Mouse (Mus musculus): ENCODE measurements at regions not wholly inside any gene's neighbourhood (a gene's known extent, or its start where the extent isn't known, plus 50 kb on each side); places are given as distances from the start of the nearest gene placed in this dataset.

DNA sequence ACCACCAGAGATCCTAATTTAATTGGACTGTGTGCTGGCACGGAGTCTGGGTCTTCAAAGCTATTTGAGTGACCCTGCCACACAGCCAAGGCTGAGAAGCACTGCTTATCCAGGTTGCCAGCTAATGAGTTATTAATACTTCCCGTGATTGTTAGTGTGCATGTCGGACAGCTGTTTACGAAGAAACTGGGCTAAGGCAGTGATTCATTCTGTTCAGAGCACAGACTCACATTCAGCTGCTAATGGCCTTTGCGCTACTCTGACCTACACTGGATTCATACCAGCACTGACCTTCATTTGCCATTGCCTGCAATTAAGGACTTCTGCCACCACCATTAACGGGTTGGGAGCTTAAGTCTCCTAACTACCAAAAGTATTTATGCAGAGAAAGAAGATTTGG, 156.7 kb upstream of the Dppa4 start:
- peak; percentile 6 for DNase-seq

DNA sequence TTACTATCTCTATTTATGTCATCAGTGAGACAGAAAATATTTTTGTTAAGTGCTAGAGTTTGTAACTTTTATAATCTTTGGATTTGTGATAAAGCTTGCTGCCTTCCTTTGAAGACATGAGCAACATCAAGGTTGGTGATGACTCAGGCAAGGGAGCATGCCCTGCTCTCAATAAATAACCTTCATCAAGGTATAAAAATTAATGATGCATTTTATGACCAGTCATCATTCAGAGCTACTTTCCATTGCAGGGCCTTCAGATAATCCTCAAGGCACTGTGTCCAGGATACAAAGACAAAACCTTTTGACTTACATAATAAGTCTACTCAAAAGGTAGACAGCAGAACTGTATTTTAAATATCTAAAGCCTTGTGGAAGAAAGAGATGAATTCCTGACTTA, 156.2 kb upstream of the Dppa4 start:
- DNase-seq = no peak

DNA sequence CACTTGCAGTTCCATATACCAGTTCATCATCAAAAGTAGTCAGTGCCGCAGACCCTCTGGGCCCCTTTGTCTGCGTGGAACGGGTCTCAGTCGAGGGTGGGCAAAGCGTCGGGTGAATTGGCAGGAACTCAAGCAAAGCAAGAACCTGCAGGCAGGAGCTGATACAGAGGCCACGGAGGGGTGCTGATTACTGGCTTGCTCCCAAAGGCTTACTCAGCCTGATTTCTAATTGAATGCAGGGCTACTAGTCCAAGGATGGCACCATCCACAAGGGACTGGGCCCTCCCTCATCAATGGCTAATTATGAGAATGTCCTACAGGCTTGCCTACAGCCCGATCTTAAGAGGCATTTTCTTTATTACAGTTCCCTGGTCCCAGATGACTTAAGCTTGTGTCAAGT, 128.2 kb upstream of the Dppa4 start:
- no peak for DNase-seq

DNA sequence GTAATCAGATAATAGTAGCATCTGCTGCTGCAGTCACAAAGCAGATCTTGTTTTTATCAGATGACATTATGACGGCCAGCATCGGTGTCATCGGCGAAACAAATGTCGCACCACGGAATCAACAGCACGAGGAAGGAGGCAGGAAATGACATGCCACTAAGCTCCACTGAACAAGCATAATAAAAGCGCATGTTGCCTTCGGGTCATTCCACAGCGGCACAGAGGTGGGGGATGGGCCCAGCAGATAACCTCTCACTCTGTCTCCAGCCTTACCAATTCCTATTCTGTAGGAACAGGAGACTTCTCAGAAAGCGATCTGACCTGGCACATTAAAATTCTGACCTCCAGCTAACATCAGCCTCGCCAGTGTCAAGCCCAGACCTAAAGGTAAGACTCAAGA, 93.1 kb upstream of the Dppa4 start:
- no peak for DNase-seq

GRCm38 (mm10) chr16:48192197-48192596, 91.3 kb upstream of the Dppa4 start:
- no peak for DNase-seq

GRCm38 (mm10) chr16:48214976-48215375, 68.6 kb upstream of the Dppa4 start:
- no peak for DNase-seq

Data from lung, postnatal 14 days (tissue).